Mouse (Mus musculus) megakaryocyte, embryonic 14.5 days (primary cell): ENCODE results near the gene Zfand4.

ENCODE experiments used
- FLI1 ChIP-seq: IDR thresholded peaks from 2 replicates; pipeline ENCODE4 v1.6.1; 2012; ENCODE audit warnings: low read length, inconsistent platforms, mixed read lengths
- GATA1 ChIP-seq: IDR thresholded peaks from 3 replicates; pipeline ENCODE4 v1.6.1; 2012; ENCODE audit warnings: mixed read lengths, low read length, inconsistent platforms, borderline replicate concordance

DNA sequence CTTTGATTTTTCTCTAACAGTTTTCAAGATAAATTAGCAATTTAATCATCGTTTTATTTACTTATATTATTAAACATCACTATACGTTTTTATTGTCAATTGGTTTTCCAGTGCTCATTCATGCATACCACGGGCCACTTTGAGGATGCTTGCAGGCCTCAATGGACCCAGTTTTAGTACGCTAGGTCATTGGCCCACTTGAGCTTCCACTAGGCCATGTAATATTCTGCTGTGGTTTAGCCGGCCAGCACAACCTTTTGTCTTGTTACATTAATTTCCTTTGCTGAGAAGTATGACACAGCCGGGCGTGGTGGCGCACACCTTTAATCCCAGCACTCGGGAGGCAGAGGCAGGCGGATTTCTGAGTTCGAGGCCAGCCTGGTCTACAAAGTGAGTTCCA is 814 bp downstream of the Zfand4 start:
- TF ChIP-seq GATA1 (no peak), FLI1 (no peak)
